Mouse (Mus musculus) intestine, embryonic 15.5 days (tissue): ENCODE data around the gene Aak1. TPM values are rescaled to one million over a fixed set of nuclear protein-coding genes. Genes with fewer than 3 reads are reported as not detected.

ENCODE experiments used
- ATAC-seq: fragments of 200-750 bp; cut with Nextera tagmentation; 2 replicates; pipeline ENCODE4 v1.8.0; 2017; ENCODE audit warnings: moderate TSS enrichment, moderate library complexity
- H3K27ac ChIP-seq: fragments of 300-500 bp; sonication (generic); 2 replicates; pipeline ENCODE4 v1.5.1; 2015; ENCODE audit warnings: mild to moderate bottlenecking, inconsistent platforms
- H3K27me3 ChIP-seq: fragments of 300-500 bp; sonication (generic); replicated peaks from 2 replicates; pipeline ENCODE4 v1.6.1; 2015; ENCODE audit warnings: inconsistent platforms
- H3K36me3 ChIP-seq: fragments of 300-500 bp; sonication (generic); 2 replicates; pipeline ENCODE4 v1.6.1; 2015; ENCODE audit warnings: inconsistent platforms
- H3K4me1 ChIP-seq: fragments of 300-500 bp; sonication (generic); replicated peaks from 2 replicates; pipeline ENCODE4 v1.6.1; 2015; ENCODE audit warnings: inconsistent platforms
- H3K4me2 ChIP-seq: fragments of 300-500 bp; sonication (generic); replicated peaks from 2 replicates; pipeline ENCODE4 v1.6.1; 2015; ENCODE audit warnings: mild to moderate bottlenecking, inconsistent platforms
- H3K4me3 ChIP-seq: fragments of 300-500 bp; sonication (generic); replicated peaks from 2 replicates; pipeline ENCODE4 v1.5.1; 2015; ENCODE audit warnings: inconsistent platforms
- H3K9ac ChIP-seq: fragments of 300-500 bp; sonication (generic); 2 replicates; pipeline ENCODE4 v1.6.1; 2015; ENCODE audit warnings: inconsistent platforms
- H3K9me3 ChIP-seq: fragments of 300-500 bp; sonication (generic); 2 replicates; pipeline ENCODE4 v1.6.1; 2016; ENCODE audit warnings: inconsistent platforms
- WGBS: fragments of 180-500 bp; shearing (Covaris S2); methylation state at CpG from one replicate; pipeline ENCODE4 v1.1.7; 2015; 5-methylcytosine and 5-hydroxymethylcytosine counted together
- polyA plus RNA-seq: library from polyadenylated mRNA; unstranded; fragments of >200 nt; fragmentation: Nextera tagmentation; extraction: Ambion mirVana; gene quantifications from 2 replicates; pipeline ENCODE4 v1.2.1, GENCODE M21; 2015

The Aak1 gene
- polyA plus RNA-seq, 1 experiment from 2014 or later = 14.8 TPM

DNA sequence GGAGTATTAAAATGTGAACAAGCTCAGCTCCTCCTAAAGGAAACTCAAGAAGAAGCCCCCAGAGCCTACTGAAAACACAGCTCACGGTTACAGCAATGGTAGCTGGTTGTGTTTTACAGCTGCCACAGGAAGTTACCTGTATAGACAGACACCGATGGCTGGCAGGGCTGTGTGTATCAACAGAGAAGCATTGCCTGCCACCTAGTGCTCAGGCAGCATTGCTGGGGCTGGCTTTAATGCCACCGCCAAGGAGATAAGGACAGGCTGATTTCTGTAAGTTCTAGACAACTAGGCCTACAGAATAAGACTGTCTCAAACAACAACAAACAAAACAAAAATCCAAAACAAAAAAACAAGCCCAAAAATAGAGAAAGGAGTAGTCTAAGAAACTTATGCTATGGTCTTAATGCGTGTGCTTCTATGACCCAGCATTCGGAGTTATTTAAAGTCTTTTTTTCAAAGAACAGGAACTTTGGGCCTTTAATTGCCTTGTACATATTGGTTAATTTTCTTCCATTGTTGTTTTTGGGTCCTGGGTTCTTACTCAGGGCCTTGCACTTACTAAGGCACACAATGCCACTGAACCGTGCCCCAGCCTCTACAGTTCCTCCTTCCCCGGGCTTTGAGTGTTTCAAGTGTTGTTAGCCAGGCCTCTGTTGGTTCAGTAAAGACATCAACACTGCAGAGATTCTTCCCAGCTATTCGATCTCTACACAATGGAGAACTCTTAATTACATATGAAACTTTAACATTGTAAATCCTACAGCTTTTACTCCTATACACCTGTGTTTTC is 136.2 kb downstream of the Aak1 start:
- no peaks in the 10 kb centered on the region for H3K27me3 ChIP-seq
- no peak overlapping the region for H3K4me2 ChIP-seq
- H3K27ac ChIP-seq = no peak overlapping the region
- H3K9me3 ChIP-seq = no peaks in the 10 kb centered on the region
- no peak for ATAC-seq
- no peak overlapping the region for H3K9ac ChIP-seq
- no peaks in the 10 kb centered on the region for H3K36me3 ChIP-seq
- no peaks in the 10 kb centered on the region for H3K4me1 ChIP-seq
- 86% methylated on average over 8 of the region's 8 CpGs for WGBS
- no peak overlapping the region for H3K4me3 ChIP-seq

DNA sequence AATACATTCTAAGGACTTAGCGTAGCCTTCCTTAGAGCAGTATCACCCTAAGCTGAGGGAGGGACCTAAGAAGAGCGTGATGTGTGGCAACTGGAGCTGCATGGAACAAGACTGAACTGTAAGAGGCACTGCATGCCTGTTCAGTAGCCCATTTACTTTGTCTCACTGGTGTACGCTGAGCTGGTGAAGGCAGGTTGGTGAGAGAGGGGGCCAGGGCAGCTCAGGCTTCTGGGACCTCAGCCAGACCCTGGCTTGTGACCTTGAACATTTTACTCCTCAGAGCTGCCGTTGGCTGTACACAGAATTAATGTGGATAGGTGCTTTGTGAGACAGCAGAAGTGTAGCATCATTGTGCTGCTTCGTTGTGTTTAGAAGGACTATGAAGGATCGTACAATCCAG is 140.3 kb downstream of the Aak1 start:
- no peak overlapping the region for H3K9ac ChIP-seq
- H3K27me3 ChIP-seq = no peaks in the 10 kb centered on the region
- ATAC-seq = no peak
- no peaks in the 10 kb centered on the region for H3K9me3 ChIP-seq
- no peaks in the 10 kb centered on the region for H3K36me3 ChIP-seq
- no peak overlapping the region for H3K4me3 ChIP-seq
- H3K27ac ChIP-seq = no peak overlapping the region
- H3K4me1 ChIP-seq = no peaks in the 10 kb centered on the region
- WGBS = 79% methylated on average over 6 of the region's 6 CpGs
- no peak overlapping the region for H3K4me2 ChIP-seq

DNA sequence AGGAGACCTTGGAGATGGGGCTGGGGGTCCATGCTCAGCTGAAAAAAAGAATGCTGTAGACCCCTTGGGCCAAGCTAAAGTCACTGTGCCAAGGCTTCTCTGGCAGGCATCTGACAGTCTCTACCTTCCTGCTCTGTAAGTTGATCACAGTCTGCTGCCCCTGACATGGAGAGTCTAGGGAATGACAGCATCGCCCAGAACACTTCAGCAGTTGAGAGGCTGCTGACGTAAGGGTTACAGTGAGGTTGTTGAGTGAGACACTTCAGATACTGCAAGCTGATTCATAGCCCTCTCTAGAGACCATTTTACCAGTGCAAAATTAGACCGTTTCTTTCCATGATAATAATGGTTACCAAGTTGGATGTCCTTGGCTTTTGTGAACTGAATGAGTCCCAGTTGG is 141.7 kb downstream of the Aak1 start:
- Histone ChIP-seq H3K4me2 (no peak overlapping the region), H3K9me3 (no peaks in the 10 kb centered on the region), H3K27ac (no peak overlapping the region), H3K4me3 (no peak overlapping the region), H3K36me3 (no peaks in the 10 kb centered on the region), H3K27me3 (no peaks in the 10 kb centered on the region), H3K4me1 (no peaks in the 10 kb centered on the region), H3K9ac (no peak overlapping the region)
- no peak for ATAC-seq
- 88% methylated on average over 3 of the region's 3 CpGs for WGBS

DNA sequence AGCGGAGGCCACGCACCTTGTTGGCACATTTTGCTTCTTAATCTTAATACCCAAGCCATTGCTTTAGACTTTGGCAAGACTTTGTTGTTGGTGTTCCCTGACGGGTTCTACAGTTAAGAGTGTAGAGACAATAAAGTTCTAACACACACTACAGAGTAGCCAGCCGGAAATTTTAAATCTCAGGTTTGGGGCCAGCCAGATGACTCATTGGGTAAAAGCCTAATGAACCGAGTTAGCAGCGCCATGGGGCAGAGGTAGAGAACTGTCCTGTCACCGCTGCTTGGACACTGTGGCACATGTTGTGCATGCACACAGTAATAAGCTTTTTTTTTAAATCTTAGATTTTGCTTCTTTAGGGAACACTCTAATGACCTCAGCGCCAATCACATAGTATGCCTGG is 143.0 kb downstream of the Aak1 start:
- 92% methylated on average over 8 of the region's 8 CpGs for WGBS
- Histone ChIP-seq H3K4me1 (no peaks in the 10 kb centered on the region), H3K27ac (no peak overlapping the region), H3K36me3 (0 out of 2 replicates have a peak, but pooled peaks cover 8% of the 10 kb centered on the region), H3K4me2 (no peak overlapping the region), H3K9me3 (no peaks in the 10 kb centered on the region), H3K4me3 (no peak overlapping the region), H3K9ac (no peak overlapping the region), H3K27me3 (no peaks in the 10 kb centered on the region)
- no peak for ATAC-seq

DNA sequence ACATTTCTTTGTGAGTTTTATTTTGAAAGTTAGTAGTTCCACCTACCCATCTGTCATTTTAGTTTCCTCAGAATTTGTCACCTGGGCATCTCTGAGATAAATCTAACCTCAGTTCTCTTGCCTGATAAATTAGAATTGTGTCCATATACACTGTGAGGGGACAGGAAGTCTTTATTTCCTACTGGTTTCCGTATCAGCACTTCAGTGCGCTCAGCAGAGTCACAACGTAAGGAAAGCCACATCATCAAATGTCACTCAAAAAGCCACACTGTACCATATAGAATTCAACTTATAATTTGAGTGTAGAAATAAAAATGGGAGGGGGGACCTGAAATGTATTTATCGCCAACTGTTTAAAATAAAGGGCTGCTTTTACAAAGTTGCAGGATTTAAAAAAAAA is 144.9 kb downstream of the Aak1 start:
- Histone ChIP-seq H3K27me3 (no peaks in the 10 kb centered on the region), H3K27ac (no peak overlapping the region), H3K4me2 (no peak overlapping the region), H3K9me3 (no peaks in the 10 kb centered on the region), H3K4me3 (no peak overlapping the region), H3K4me1 (no peaks in the 10 kb centered on the region), H3K36me3 (0 out of 2 replicates have a peak, but pooled peaks cover 8% of the 10 kb centered on the region), H3K9ac (no peak overlapping the region)
- WGBS = 84% methylated on average over 4 of the region's 4 CpGs
- ATAC-seq = no peak

DNA sequence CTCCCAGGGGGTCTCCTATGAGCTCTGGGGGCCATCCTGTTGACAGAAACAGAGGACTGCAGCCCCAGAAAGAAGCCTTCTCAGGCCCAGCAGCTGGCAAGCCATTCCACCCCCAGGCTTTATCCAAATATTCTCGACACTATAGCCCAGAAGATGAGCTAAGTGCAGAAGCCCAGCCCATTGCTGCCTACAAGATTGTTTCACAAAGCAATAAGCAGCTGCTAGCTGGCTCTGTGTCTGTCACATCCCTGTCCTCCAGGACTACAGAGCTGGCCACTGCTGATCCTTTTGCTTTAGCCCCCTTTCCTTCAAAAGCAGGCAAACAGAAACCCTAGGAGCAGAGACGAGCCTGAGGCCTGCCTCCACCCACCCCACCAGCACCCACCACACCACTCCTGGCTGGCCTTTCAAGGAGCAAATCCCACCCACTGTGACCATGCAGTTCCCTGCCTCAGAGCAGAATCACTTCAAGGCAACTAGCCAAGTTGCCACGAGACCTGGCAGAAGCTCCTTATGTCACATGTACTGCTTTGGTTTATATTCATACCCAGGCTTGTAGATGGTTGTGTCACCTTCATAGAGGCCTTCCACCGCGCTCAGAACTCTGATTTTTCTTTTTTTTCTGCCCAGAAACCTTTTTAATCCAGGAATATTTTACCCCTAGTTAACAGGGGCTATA is 147.5 kb downstream of the Aak1 start:
- Histone ChIP-seq H3K27ac (no peak overlapping the region), H3K36me3 (0 out of 2 replicates have a peak, but pooled peaks cover 8% of the 10 kb centered on the region), H3K4me1 (no peaks in the 10 kb centered on the region), H3K4me3 (no peak overlapping the region), H3K9me3 (no peaks in the 10 kb centered on the region), H3K9ac (no peak overlapping the region), H3K27me3 (no peaks in the 10 kb centered on the region), H3K4me2 (no peak overlapping the region)
- no peak for ATAC-seq
- WGBS = 80% methylated on average over 5 of the region's 5 CpGs

DNA sequence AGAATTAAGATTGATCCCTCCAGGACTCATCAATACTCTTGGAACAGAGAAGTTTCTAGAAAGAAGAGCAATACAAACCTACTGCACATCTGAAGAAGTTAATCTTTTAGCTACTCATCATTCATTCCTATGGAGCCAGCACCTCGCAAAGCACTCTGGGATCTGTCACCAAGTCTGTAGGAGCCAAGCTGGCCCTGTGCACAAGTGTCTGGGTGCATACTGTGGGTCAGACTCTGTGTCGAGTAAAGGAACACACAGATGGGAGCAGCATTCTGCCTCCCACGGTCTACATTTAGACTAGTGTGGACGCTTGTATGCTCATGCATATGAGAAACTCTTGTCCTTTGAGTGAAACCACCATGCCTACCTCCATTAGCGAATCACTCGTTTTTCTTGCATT is 148.0 kb downstream of the Aak1 start:
- no peaks in the 10 kb centered on the region for H3K27me3 ChIP-seq
- H3K36me3 ChIP-seq = 0 out of 2 replicates have a peak, but pooled peaks cover 8% of the 10 kb centered on the region
- H3K4me1 ChIP-seq = 0 out of 2 replicates have a peak, but pooled peaks cover 3% of the 10 kb centered on the region
- no peak overlapping the region for H3K27ac ChIP-seq
- no peak overlapping the region for H3K4me2 ChIP-seq
- WGBS = 90% methylated on average over 6 of the region's 6 CpGs
- no peak overlapping the region for H3K9ac ChIP-seq
- no peak for ATAC-seq
- H3K4me3 ChIP-seq = no peak overlapping the region
- H3K9me3 ChIP-seq = no peaks in the 10 kb centered on the region

DNA sequence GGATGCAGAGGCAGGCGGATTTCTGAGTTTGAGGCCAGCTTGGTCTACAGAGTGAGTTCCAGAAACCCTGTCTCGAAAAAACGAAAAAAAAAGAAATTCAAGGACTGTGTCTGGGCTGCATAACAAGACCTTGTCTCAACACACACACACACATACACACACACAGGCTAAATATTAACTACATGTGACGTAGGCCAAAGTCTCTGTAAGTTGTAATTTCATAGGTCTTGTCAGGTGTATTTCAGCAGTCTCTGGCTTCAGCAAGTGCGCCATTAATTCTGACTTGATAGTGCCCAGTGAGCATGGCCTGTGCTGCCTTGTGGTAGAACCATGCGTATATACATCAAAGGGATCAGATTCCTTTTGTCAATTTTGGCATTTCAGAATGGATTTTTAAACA is 152.7 kb downstream of the Aak1 start:
- no peaks in the 10 kb centered on the region for H3K27me3 ChIP-seq
- ATAC-seq = peak; percentile 37; the same call in 1 of the 2 replicates
- H3K4me3 ChIP-seq = no peak overlapping the region
- H3K4me2 ChIP-seq = no peak overlapping the region
- 0 out of 2 replicates have a peak, but pooled peaks cover 5% of the 10 kb centered on the region for H3K4me1 ChIP-seq
- WGBS = 82% methylated on average over 6 of the region's 6 CpGs
- H3K9me3 ChIP-seq = no peaks in the 10 kb centered on the region
- no peak overlapping the region for H3K9ac ChIP-seq
- H3K36me3 ChIP-seq = 0 out of 2 replicates have a peak, but pooled peaks cover under 1% of the 10 kb centered on the region
- H3K27ac ChIP-seq = no peak overlapping the region

DNA sequence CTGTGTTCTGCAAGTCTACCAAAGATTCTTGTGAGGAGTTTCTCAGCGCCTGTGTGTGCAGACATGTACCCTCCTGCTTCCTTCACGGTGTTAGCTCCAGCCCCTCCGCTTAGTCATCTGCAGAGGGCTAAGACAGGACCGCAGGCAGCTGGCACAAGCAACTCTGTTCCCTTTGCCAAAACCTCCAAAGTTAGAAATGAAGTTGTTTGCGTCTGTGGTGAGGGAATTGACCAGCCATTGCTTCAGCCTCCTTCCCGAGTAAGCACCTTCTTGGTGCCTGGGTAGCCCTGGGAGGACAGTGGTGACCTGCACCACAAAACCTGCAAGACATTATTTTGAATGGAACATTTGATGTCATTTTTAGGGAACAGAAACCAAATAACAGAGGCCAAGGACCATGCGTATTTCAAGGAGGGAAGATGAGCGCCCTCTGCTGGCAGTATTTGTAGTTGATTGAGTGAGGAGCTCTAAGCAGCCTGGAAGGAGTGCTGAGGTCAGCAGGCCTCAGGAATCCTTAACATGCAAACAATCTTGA is 153.3 kb downstream of the Aak1 start:
- no peak overlapping the region for H3K9ac ChIP-seq
- 51% methylated on average over 8 of the region's 8 CpGs for WGBS
- no peak overlapping the region for H3K27ac ChIP-seq
- peak; percentile 71 for ATAC-seq
- no peaks in the 10 kb centered on the region for H3K36me3 ChIP-seq
- no peaks in the 10 kb centered on the region for H3K9me3 ChIP-seq
- H3K4me2 ChIP-seq = no peak overlapping the region
- H3K27me3 ChIP-seq = no peaks in the 10 kb centered on the region
- H3K4me1 ChIP-seq = 0 out of 2 replicates have a peak, but pooled peaks cover 5% of the 10 kb centered on the region
- no peak overlapping the region for H3K4me3 ChIP-seq

DNA sequence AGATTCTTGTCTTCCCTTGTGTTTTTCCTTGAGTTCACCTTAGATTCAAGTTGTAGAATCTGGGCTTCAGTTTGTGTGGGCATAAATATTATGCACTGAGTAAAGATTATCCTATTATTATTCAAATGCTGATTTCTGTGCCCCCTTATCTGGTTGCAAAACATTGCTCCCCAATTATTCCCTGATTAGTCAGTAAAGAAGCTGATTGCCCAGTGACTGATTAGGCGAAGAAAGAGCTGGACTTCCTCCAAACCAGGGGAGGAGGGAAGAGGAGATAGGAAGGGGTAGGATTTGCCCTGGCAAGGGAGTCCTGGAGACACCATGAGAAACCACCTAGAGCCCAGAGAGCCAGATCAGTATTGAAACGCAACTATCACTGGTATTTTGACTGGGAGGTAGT is 154.8 kb downstream of the Aak1 start:
- Histone ChIP-seq H3K36me3 (no peaks in the 10 kb centered on the region), H3K4me3 (no peak overlapping the region), H3K4me1 (0 out of 2 replicates have a peak, but pooled peaks cover 5% of the 10 kb centered on the region), H3K9ac (no peak overlapping the region), H3K4me2 (no peak overlapping the region), H3K9me3 (no peaks in the 10 kb centered on the region), H3K27me3 (no peaks in the 10 kb centered on the region), H3K27ac (no peak overlapping the region)
- ATAC-seq = no peak
- 89% methylated on average over 2 of the region's 2 CpGs for WGBS

DNA sequence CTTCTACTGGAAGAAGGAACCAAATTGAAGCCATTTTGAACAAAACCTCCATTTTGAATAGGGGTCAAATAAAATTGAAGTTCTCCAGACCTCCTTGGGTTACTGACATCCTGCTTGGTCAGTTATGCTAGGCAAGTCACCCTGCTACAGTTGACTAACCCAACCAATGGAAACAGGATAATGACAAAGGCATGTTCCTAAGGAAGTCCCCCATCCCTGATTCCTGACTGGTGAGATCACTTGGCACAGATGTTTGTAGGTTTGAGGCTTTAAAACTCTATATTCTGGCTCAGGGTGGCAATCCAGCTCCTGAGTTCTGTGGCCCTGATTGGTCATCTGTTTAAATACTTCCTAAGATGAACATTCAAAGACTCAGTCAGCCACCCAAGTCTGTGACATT is 156.3 kb downstream of the Aak1 start:
- H3K4me1 ChIP-seq = peaks cover 7% of the 10 kb centered on the region; the same call in 1 of the 2 replicates
- no peak overlapping the region for H3K4me2 ChIP-seq
- H3K27me3 ChIP-seq = no peaks in the 10 kb centered on the region
- no peaks in the 10 kb centered on the region for H3K36me3 ChIP-seq
- no peaks in the 10 kb centered on the region for H3K9me3 ChIP-seq
- no peak overlapping the region for H3K4me3 ChIP-seq
- H3K27ac ChIP-seq = no peak overlapping the region
- no peak for ATAC-seq
- H3K9ac ChIP-seq = no peak overlapping the region

DNA sequence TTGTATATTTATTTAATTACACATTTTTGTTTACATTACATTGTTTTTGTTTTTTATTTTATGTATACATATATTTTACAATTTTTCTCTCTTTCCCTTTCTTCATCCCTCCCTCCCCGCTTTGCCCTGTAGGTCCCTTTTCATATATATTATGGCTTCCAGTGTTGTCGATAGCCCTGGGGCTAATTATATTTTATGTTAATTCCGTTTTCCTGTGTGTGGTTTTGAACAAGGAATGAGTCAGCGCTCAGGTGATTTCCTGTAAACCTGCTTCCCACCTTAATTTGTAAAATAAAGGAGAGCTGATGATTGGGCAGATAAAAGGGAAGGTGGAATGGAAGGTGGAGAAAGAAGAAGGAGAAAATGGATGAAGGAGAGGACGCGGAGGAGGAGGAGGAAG is 159.6 kb downstream of the Aak1 start, which contains the start of gene Nfu1:
Gene Nfu1, plus strand, starts transcription at position 350 of the 400 bp plus-strand sequence.
- 72% methylated on average over 6 of the region's 6 CpGs for WGBS
- Histone ChIP-seq H3K4me1 (peaks cover 5% of the 10 kb centered on the region; the same call in 1 of the 2 replicates), H3K9ac (peak within 1 kb of the TSS; percentile 94), H3K4me2 (peak within 1 kb of the TSS; percentile 57), H3K27me3 (no peaks in the 10 kb centered on the region), H3K27ac (peak within 1 kb of the TSS; percentile 86), H3K36me3 (no peaks in the 10 kb centered on the region; the same call in 1 of the 2 replicates), H3K9me3 (no peaks in the 10 kb centered on the region), H3K4me3 (peak within 1 kb of the TSS; percentile 81)
- ATAC-seq = no peak
